Mouse (Mus musculus) liver, postnatal 0 days (tissue): Measurements from ENCODE around the gene Slc25a36.

Experiments used
- CTCF ChIP-seq: sonication (generic); IDR thresholded peaks from 2 replicates; pipeline ENCODE4 v1.5.1; 2016; ENCODE audit warnings: antibody characterized with exemption, low read depth
- EP300 ChIP-seq: IDR thresholded peaks from 2 replicates; pipeline ENCODE4 v1.6.1; 2016; ENCODE audit warnings: antibody characterized with exemption, low read depth, mild to moderate bottlenecking

DNA sequence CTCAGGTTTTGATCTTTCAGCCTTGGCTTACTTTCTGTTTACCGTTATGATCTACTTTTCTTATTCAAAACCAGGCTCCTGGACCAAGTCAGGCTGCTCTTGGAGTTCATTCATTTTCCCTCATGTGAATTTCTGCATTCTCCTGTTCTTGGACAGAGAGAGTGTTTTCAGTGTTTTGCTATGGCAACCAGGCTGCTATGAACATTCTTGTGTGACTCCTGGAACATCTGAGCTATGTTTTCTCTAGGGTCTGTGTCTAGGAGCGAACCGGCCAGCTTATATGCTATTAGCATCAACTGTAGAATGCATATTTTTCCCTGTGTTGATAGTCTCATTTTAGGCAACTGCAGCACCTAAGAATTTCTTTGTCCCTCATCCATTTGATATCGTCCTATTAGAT, 45.1 kb downstream of the Slc25a36 start:
- TF ChIP-seq EP300 (no peak), CTCF (no peak)
